Mouse (Mus musculus): Measurements from ENCODE around the gene Ccdc177. TPM values are rescaled to one million over a fixed set of nuclear protein-coding genes. Genes with fewer than 3 reads are reported as not detected.

Ccdc177 gene
- polyA plus RNA-seq, 1 experiment from 2014 or later = 0.06 TPM

Other genes starting within 250 kb of the Ccdc177 start
- 12.3 TPM in 2 replicates for gene Galnt16, start 242.4 kb downstream of the Ccdc177 start, polyA plus RNA-seq (2015; fragmentation: Nextera tagmentation; extraction: Ambion mirVana)
- 27.0 and 31.3 TPM in 2 replicates for gene Slc39a9, start 116.8 kb downstream of the Ccdc177 start, polyA plus RNA-seq (2015; fragmentation: Nextera tagmentation; extraction: Ambion mirVana)
- gene Erh, start 116.3 kb downstream of the Ccdc177 start, polyA plus RNA-seq (2015; fragmentation: Nextera tagmentation; extraction: Ambion mirVana) = 326 and 362 TPM in 2 replicates
- gene Plekhd1, start 68.1 kb downstream of the Ccdc177 start, polyA plus RNA-seq (2015; fragmentation: Nextera tagmentation; extraction: Ambion mirVana) = 4.0 and 4.2 TPM in 2 replicates
- 17.3 and 17.4 TPM in 2 replicates for gene Susd6, start 29.8 kb upstream of the Ccdc177 start, polyA plus RNA-seq (2015; fragmentation: Nextera tagmentation; extraction: Ambion mirVana)
- gene Srsf5, start 184.8 kb upstream of the Ccdc177 start, polyA plus RNA-seq (2015; fragmentation: Nextera tagmentation; extraction: Ambion mirVana) = 570 and 583 TPM in 2 replicates
- 0.39 and 1.1 TPM in 2 replicates for gene Slc10a1, start 208.0 kb upstream of the Ccdc177 start, polyA plus RNA-seq (2015; fragmentation: Nextera tagmentation; extraction: Ambion mirVana)